Mouse (Mus musculus): ENCODE results near the gene Tnfrsf13c.

GRCm38 (mm10) chr15:82231100-82231499 lies 6.9 kb upstream of the Tnfrsf13c start:
- TF ChIP-seq CTCF (IDR thresholded peaks at IDR 0.05; ENCODE audit: low read depth, low read length) (no peak), POLR2A (IDR thresholded peaks at IDR 0.05; ENCODE audit: extremely low read depth, insufficient read depth, low read length) (no peak)
